Mouse (Mus musculus): Measurements from ENCODE around the gene Pglyrp1.

DNA sequence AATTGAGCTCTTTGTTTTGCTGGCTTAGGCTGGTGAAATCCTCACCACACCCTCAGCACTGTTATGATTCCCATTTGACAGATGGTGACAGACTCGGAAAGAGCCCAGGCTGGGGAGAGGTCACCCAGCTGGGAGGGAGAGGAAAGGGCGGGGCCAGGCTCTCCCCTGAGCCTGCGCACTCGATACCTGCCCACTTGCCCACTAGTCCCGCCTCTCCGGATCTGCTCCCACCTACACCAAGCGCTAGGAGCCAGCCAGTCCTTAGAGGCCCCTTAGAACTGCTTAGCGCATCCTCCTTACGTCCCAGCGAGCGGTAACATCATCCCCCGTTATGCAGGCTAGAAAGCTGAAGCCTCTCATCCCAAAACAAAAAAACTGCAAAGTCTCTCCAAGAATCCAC is 49.9 kb downstream of the Pglyrp1 start:
- TF ChIP-seq TCF3 (IDR thresholded peaks at IDR 0.05; ENCODE audit: insufficient read length, low read depth) (no peak), CEBPB (IDR thresholded peaks at IDR 0.05; ENCODE audit: insufficient read depth, poor library complexity, severe bottlenecking) (no peak), REST (IDR thresholded peaks at IDR 0.05; ENCODE audit: insufficient read depth, insufficient read length) (no peak), MYOG (IDR thresholded peaks at IDR 0.05; ENCODE audit: control insufficient read depth in 1 of 3, insufficient read depth in 1 of 3, insufficient read length in 2 of 3, low read depth in 2 of 3) (no peak), MYOD1 (IDR thresholded peaks at IDR 0.05; ENCODE audit: control insufficient read depth in 1 of 3, insufficient read length in 2 of 3, low read depth in 2 of 3) (no peak), MAX (IDR thresholded peaks at IDR 0.05; ENCODE audit: low read depth) (no peak), POLR2A (IDR thresholded peaks at IDR 0.05; ENCODE audit: insufficient read length, low read depth) (no peak), USF1 (IDR thresholded peaks at IDR 0.05; ENCODE audit: low read depth) (no peak), TCF12 (IDR thresholded peaks at IDR 0.05; ENCODE audit: insufficient read depth, poor library complexity, severe bottlenecking) (no peak)

Data from myocyte (in vitro differentiated cells).